Mouse (Mus musculus) heart, postnatal 36 days (tissue): ENCODE results near the gene Olfr1025-ps1. TPM values are rescaled to one million over a fixed set of nuclear protein-coding genes. Genes with fewer than 3 reads are reported as not detected.

Experiments used
- DNase-seq, 2 experiments: peaks; one replicate each; pipeline ENCODE4 v3.0.0; 2021 to 2022
- intact Hi-C: fragments of 180-260 bp; cut with DNase I; formaldehyde crosslinking; loops from one replicate; pipeline ENCODE4 v1.15.1; 2025
- total RNA-seq, 2 experiments: library from RNA; stranded (reverse); gene quantifications; 2 replicates each; pipeline ENCODE4 v1.2.3; 2021

Gene Olfr1025-ps1
- total RNA-seq = not detected

DNA sequence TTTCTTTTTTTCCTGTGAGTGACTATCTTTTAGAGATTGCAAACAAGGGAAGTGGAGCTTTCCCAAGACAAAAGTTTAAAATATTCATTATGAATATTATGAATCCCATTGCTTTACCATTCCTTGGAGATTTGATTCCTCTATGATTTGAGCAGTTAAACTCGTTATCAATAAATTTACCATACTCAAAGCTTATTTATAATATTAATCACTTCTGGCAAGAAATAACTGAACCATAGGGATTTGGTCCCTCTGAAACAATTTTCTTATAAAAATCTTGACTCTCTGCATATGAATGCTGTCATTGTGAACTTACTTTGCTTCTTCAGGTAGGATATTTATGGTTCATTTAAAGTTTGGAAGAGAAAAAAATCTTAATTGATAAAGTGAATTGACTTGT is at the start of gene Olfr1025-ps1:
Olfr1025-ps1 (plus strand) TSS at position 301 of the 400 bp plus-strand sequence.
- no peak for DNase-seq
- intact Hi-C loops = no loop called here

DNA sequence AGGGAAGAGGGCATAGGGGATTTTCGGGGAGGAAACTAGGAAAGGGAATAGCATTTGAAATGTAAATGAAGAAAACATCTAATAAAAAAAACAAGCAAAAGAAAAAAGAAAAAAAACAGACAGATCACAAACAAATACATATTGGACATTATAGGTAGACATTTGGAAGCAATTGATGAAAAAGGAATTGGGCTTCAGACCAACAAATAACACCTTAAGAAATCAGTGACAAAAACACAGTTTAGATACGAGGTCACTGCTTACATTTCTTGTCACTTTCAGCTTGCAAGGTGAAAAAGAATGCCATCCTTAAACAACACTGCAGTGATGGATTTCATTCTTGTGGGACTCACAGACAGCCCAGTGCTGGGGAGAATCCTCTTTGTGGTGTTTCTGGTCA is 46.7 kb upstream of the Olfr1025-ps1 start, which contains the start of gene Olfr1022:
Olfr1022 (plus strand) TSS at position 301 of the 400 bp plus-strand sequence.
- intact Hi-C loops = no loop called here

DNA sequence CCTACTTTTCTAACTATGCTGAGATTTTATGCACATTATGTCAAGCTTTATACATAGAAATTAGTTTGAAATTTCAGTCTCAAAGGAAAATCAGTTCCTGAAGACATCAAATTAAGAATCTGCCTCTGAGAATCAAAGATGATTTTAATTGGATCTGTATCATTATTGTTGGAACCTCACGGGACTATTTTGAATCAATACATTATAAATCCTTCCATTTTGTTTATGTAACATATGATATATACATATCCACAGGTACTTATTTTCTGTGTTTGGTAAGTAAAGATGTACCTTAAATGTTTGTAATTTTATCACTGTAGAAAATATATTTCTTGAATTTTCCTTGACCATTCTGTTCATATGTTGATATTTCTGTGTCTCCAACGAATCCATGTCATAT is 29.7 kb upstream of the Olfr1025-ps1 start, which contains the start of gene Olfr1023:
Olfr1023 (plus strand) TSS at position 301 of the 400 bp plus-strand sequence.
- intact Hi-C loops = no loop called here
- DNase-seq = no peak

More for the DNA sequence above, 46.7 kb upstream of the Olfr1025-ps1 start, which contains the start of gene Olfr1022:
- DNase-seq = no peak

DNA sequence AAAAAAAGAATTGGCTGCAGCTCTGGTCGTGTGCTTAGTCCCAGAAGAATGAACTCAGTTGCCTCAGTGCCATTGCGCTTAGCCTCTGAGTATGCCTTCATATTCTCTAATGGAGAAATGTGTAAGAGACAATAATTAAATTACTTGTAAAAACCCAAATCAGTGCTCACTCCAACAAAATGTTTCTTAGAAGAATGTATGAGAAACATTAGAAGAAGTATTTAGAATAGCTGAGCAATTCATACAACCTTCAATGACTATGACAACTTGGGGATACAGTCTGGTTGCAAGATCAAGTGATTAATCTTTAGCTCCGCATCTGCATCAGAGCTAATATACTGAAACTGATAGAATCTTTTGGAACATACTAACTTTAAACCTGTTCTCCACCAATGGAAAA is 10.0 kb upstream of the Olfr1025-ps1 start, which contains the start of gene Olfr1024:
Olfr1024 (minus strand) TSS at position 101 of the 400 bp plus-strand sequence.
- intact Hi-C loops = no loop called here
- DNase-seq = no peak

DNA sequence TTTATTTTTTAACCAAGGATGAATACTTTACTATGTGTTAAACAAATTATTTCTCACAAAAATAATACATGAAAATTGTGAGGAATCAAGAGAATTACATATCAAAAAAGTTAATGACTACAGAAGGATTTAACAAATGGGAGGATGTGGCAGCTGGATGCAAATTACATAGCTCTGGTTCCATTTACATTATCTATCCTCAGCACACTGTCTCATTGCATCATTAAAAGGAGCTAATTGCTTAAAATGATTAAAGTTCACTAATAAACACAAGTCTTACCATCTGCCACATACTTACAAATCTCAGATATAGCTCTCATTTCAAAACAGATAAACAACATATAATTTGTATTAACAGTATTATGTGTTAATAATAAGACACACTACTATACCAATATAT is 1.8 kb upstream of the Olfr1025-ps1 start:
- intact Hi-C loops = no loop called here
- DNase-seq = no peak

DNA sequence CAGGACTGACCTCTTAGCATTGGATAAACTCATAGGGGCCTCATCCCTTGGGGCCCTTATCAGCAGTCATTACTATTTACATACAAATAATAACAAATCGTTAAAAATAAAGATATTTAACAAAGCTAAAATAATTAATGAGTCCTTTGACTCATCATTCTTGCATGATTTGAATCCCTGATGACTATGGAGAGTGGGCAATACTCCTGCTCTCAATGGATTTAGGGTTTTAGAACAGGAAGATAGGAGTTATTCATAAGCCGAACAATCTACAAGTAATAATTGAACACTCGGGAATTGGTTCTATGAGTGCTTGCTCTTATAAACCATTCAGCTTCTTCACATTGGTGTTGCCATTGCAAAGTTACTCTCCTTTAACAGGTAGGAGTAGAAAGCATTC is 6.3 kb downstream of the Olfr1025-ps1 start, which contains the start of gene Olfr1026:
Olfr1026 (plus strand) TSS at position 301 of the 400 bp plus-strand sequence.
- no peak for DNase-seq

DNA sequence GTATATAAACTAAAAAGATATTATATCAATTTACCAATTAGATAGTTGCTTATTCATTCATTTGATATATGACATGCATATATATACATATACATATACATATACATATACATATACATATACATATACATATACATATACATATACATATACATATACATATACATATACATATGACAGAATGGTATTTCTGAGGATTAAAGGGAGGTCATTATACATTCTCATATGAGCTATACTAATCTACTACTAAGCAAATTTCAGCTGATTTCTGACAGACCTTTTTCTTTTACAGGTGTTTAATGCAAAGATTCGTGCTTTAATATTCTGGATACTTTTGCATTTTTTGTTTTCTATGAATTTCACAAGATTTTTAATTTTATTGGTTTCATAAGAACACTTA is 35.1 kb downstream of the Olfr1025-ps1 start, which contains the start of gene Olfr1028:
Olfr1028 (plus strand) TSS at position 301 of the 400 bp plus-strand sequence.
- intact Hi-C loops = no loop called here
- DNase-seq = no peak

More for the DNA sequence above, 6.3 kb downstream of the Olfr1025-ps1 start, which contains the start of gene Olfr1026:
- intact Hi-C loops = no loop called here

Other genes starting within 250 kb of the Olfr1025-ps1 start
- gene Olfr1006, start 236.4 kb upstream of the Olfr1025-ps1 start, total RNA-seq = not detected
- not detected for gene Olfr1008, start 225.8 kb upstream of the Olfr1025-ps1 start, total RNA-seq
- gene Olfr1009, start 199.8 kb upstream of the Olfr1025-ps1 start, total RNA-seq = not detected
- gene Olfr1012, start 152.4 kb upstream of the Olfr1025-ps1 start, total RNA-seq = not detected
- not detected for gene Olfr1013, start 148.1 kb upstream of the Olfr1025-ps1 start, total RNA-seq
- gene Olfr1014, start 142.5 kb upstream of the Olfr1025-ps1 start, total RNA-seq = not detected
- not detected for gene Olfr1015, start 133.2 kb upstream of the Olfr1025-ps1 start, total RNA-seq
- gene Olfr1016, start 112.6 kb upstream of the Olfr1025-ps1 start, total RNA-seq = not detected
- not detected for gene Olfr1018, start 96.7 kb upstream of the Olfr1025-ps1 start, total RNA-seq
- not detected for gene Olfr1019, start 69.7 kb upstream of the Olfr1025-ps1 start, total RNA-seq
- not detected for gene Olfr1020, start 68.2 kb upstream of the Olfr1025-ps1 start, total RNA-seq
- gene Olfr1022, start 46.6 kb upstream of the Olfr1025-ps1 start, total RNA-seq = not detected
- not detected for gene Olfr1023, start 29.6 kb upstream of the Olfr1025-ps1 start, total RNA-seq
- not detected for gene Olfr1024, start 10.1 kb upstream of the Olfr1025-ps1 start, total RNA-seq
- not detected for gene Olfr1026, start 6.4 kb downstream of the Olfr1025-ps1 start, total RNA-seq
- not detected for gene Olfr1028, start 35.2 kb downstream of the Olfr1025-ps1 start, total RNA-seq
- not detected for gene Olfr1029, start 58.7 kb downstream of the Olfr1025-ps1 start, total RNA-seq
- not detected for gene Olfr1030, start 64.1 kb downstream of the Olfr1025-ps1 start, total RNA-seq
- gene Olfr1031, start 75.1 kb downstream of the Olfr1025-ps1 start, total RNA-seq = not detected
- not detected for gene Olfr1032, start 90.3 kb downstream of the Olfr1025-ps1 start, total RNA-seq
- gene Olfr1033, start 105.4 kb downstream of the Olfr1025-ps1 start, total RNA-seq = 1 to 10 TPM; 1.6 to 7.4 TPM
- gene Olfr1034, start 130.7 kb downstream of the Olfr1025-ps1 start, total RNA-seq = under 1 TPM; 0.08 to 0.11 TPM
- not detected for gene Olfr1036, start 158.8 kb downstream of the Olfr1025-ps1 start, total RNA-seq
- gene Olfr1037, start 172.2 kb downstream of the Olfr1025-ps1 start, total RNA-seq = not detected
- gene Olfr1039, start 220.7 kb downstream of the Olfr1025-ps1 start, total RNA-seq = not detected
- gene Olfr1040, start 231.5 kb downstream of the Olfr1025-ps1 start, total RNA-seq = not detected
- not detected for gene Olfr1042, start 246.6 kb downstream of the Olfr1025-ps1 start, total RNA-seq